Mouse (Mus musculus) embryonic facial prominence, embryonic 14.5 days (tissue): ENCODE data around the gene Macrod1. TPM values are rescaled to one million over a fixed set of nuclear protein-coding genes. Genes with fewer than 3 reads are reported as not detected.

ENCODE experiments used
- ATAC-seq: fragments of 200-750 bp; cut with Nextera tagmentation; 2 replicates; pipeline ENCODE4 v1.8.0; 2017; ENCODE audit warnings: low read depth, moderate number of reproducible peaks, moderate TSS enrichment
- DNase-seq: peaks from one replicate; pipeline ENCODE4 v3.0.0-alpha.2; 2015; ENCODE audit warnings: low spot score
- H3K27ac ChIP-seq: fragments of 300-500 bp; sonication (generic); replicated peaks from 2 replicates; pipeline ENCODE4 v1.5.1; 2014; ENCODE audit warnings: low read depth, mild to moderate bottlenecking, low read length, moderate library complexity
- H3K27me3 ChIP-seq: fragments of 300-500 bp; sonication (generic); replicated peaks from 2 replicates; pipeline ENCODE4 v1.6.1; 2014; ENCODE audit warnings: low read length; ENCODE audit not compliant: control insufficient read depth, insufficient read depth
- H3K36me3 ChIP-seq: fragments of 300-500 bp; sonication (generic); 2 replicates; pipeline ENCODE4 v1.6.1; 2014; ENCODE audit warnings: low read length, mixed read lengths; ENCODE audit not compliant: control insufficient read depth, insufficient read depth
- H3K4me1 ChIP-seq: fragments of 300-500 bp; sonication (generic); 2 replicates; pipeline ENCODE4 v1.6.1; 2014; ENCODE audit warnings: antibody characterized with exemption, low read length; ENCODE audit not compliant: control insufficient read depth, insufficient read depth
- H3K4me2 ChIP-seq: fragments of 300-500 bp; sonication (generic); 2 replicates; pipeline ENCODE4 v1.6.1; 2014; ENCODE audit warnings: low read depth, mild to moderate bottlenecking, low read length, moderate library complexity, mixed read lengths
- H3K4me3 ChIP-seq: fragments of 300-500 bp; sonication (generic); 2 replicates; pipeline ENCODE4 v1.5.1; 2014; ENCODE audit warnings: low read depth, mild to moderate bottlenecking, low read length
- H3K9ac ChIP-seq: fragments of 300-500 bp; sonication (generic); 2 replicates; pipeline ENCODE4 v1.6.1; 2014; ENCODE audit warnings: low read depth, mild to moderate bottlenecking, low read length, moderate library complexity, mixed read lengths
- H3K9me3 ChIP-seq: fragments of 300-500 bp; sonication (generic); 2 replicates; pipeline ENCODE4 v1.6.1; 2016; ENCODE audit warnings: low read length; ENCODE audit not compliant: control insufficient read depth
- WGBS: fragments of 180-500 bp; shearing (Covaris S2); extraction: QIAGEN DNeasy Blood & Tissue Kit; methylation state at CpG from one replicate; pipeline ENCODE4 v1.1.7; 2014; 5-methylcytosine and 5-hydroxymethylcytosine counted together
- polyA plus RNA-seq: library from polyadenylated mRNA; unstranded; fragments of >200 nt; fragmentation: Nextera tagmentation; extraction: Ambion mirVana; gene quantifications from 2 replicates; pipeline ENCODE4 v1.2.1, GENCODE M21; 2014

Macrod1 gene
- polyA plus RNA-seq, 1 experiment from 2014 or later, result 30.3 TPM

GRCm38 (mm10) chr19:7164820-7165323 lies 108.3 kb downstream of the Macrod1 start:
- WGBS, result 2% methylated on average over 30 of the region's 35 CpGs
- peak; percentile 26 for ATAC-seq

DNA sequence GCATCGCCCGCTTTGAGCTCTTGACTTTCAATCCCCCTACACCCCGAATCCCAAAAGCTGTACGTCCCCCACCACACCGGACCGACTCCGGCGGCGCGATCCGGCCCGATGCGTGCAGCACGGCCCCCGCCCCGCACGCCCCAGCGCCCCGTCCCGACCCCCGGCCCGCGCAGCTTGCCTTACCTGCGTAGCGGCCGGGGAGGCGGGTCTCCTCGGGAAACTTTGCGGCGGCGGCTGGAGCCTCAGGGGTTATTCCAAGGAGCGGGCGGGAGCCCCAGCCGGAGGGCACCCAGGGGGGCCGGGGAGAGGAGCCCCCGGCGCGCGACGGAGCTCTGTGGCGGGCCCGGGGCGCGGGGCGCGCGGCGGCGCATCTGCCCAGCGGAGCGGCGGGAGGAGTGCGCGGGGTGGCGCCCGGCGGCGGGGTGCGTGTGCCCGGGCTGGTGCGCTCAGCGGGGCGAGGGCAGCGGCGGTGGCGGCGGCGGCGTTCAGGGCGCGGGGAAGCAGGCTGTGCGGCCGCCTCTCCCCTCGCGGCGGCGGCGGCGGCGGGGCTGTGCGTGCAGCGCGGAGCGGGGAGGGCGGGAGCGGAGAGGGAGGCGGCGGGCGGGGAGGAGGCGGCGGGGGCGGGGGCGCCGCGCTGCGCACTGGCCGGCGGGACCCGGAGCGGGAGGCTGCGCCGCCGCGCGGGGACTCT lies 109.0 kb downstream of the Macrod1 start:
- WGBS, result 5% methylated on average over 13 of the region's 105 CpGs
- Histone ChIP-seq H3K27ac (0 out of 2 replicates have a peak overlapping the region, but pooled peaks have one; percentile 33), H3K27me3 (peaks cover 26% of the 10 kb centered on the region), H3K4me1 (peaks cover 14% of the 10 kb centered on the region), H3K4me2 (peak overlapping the region; percentile 98), H3K9ac (peak overlapping the region; percentile 81), H3K36me3 (no peaks in the 10 kb centered on the region), H3K9me3 (no peaks in the 10 kb centered on the region), H3K4me3 (peak overlapping the region; percentile 80)
- ATAC-seq (peak; percentile 30), DNase-seq (no peak)

More at GRCm38 (mm10) chr19:7164820-7165323, 108.3 kb downstream of the Macrod1 start:
- H3K4me1 ChIP-seq, result peaks cover 22% of the 10 kb centered on the region
- peaks cover 26% of the 10 kb centered on the region for H3K27me3 ChIP-seq
- peak; percentile 62 for DNase-seq
- H3K27ac ChIP-seq, result peak overlapping the region; percentile 33; the same call in 1 of the 2 replicates
- peak overlapping the region; percentile 98 for H3K4me2 ChIP-seq
- H3K36me3 ChIP-seq, result no peaks in the 10 kb centered on the region
- H3K4me3 ChIP-seq, result peak overlapping the region; percentile 80
- peak overlapping the region; percentile 81 for H3K9ac ChIP-seq
- no peaks in the 10 kb centered on the region for H3K9me3 ChIP-seq

DNA sequence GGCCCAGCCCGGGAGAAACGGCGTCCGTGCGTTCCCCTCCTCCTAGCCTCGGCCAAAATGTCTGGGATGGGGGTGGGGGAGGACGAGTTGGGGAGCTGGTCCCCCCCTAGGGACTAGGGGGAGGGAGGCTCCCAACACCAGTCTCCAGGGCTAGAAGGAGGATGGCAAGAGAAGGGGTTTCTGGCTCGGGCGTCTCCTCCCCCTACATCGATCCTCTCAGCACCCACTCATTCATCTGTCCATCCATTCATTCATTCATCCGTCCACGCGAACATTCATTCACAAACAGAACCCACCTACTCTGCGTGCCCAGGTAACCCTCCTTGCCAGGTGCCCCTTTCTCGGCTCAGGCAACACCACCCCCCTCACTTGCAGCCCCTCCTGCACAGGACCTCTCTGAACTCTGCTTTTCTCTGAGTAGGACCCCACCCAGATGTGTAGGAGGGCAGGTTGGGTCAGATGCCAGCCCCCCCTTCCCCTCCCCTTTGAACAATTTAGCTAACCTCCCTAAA lies 109.6 kb downstream of the Macrod1 start:
- DNase-seq (no peak), ATAC-seq (no peak; the same call in 1 of the 2 replicates)
- H3K4me3 ChIP-seq, result peak overlapping the region; percentile 80
- WGBS, result 5% methylated on average over 13 of the region's 15 CpGs
- peaks cover 13% of the 10 kb centered on the region for H3K4me1 ChIP-seq
- peaks cover 26% of the 10 kb centered on the region for H3K27me3 ChIP-seq
- peak overlapping the region; percentile 98 for H3K4me2 ChIP-seq
- no peak overlapping the region for H3K27ac ChIP-seq
- H3K36me3 ChIP-seq, result no peaks in the 10 kb centered on the region
- peak overlapping the region; percentile 81 for H3K9ac ChIP-seq
- no peaks in the 10 kb centered on the region for H3K9me3 ChIP-seq

- DNase-seq (no peak), ATAC-seq (no peak)
- H3K9me3 ChIP-seq, result no peaks in the 10 kb centered on the region
- H3K4me1 ChIP-seq, result peaks cover 18% of the 10 kb centered on the region
- no peaks in the 10 kb centered on the region for H3K36me3 ChIP-seq
- peaks cover 26% of the 10 kb centered on the region for H3K27me3 ChIP-seq
- H3K27ac ChIP-seq, result no peak overlapping the region
- no peak overlapping the region for H3K9ac ChIP-seq
- 7% methylated on average over 6 of the region's 6 CpGs for WGBS
- H3K4me2 ChIP-seq, result no peak overlapping the region
- no peak overlapping the region for H3K4me3 ChIP-seq
Measured at GRCm38 (mm10) chr19:7166767-7167166, 110.2 kb downstream of the Macrod1 start.

DNA sequence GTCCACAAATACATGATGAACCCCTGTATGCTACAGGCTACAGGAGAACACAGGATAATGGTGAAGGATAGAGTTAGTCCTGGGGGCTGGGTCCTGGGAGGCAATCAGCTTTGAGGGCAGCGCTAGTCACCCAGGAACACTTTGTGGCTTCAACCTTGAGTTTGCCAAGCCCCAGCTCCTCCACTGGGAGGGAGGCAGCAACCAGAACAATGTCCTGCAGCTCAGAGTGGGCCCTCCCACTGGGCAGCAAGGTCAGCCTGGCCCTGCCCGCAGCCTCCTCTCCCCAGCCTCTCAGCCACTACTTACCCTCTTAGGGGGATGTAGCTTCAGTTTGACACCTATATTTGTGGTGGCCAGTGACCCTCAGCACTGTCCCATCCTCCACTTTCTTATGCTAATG lies 111.8 kb downstream of the Macrod1 start:
- DNase-seq, result no peak
- Histone ChIP-seq H3K27ac (no peak overlapping the region), H3K4me2 (no peak overlapping the region), H3K9ac (no peak overlapping the region), H3K9me3 (no peaks in the 10 kb centered on the region), H3K27me3 (peaks cover 26% of the 10 kb centered on the region), H3K4me1 (peaks cover 27% of the 10 kb centered on the region), H3K4me3 (no peak overlapping the region), H3K36me3 (no peaks in the 10 kb centered on the region)
- 37% methylated on average over 2 of the region's 2 CpGs for WGBS
- no peak for ATAC-seq

DNA sequence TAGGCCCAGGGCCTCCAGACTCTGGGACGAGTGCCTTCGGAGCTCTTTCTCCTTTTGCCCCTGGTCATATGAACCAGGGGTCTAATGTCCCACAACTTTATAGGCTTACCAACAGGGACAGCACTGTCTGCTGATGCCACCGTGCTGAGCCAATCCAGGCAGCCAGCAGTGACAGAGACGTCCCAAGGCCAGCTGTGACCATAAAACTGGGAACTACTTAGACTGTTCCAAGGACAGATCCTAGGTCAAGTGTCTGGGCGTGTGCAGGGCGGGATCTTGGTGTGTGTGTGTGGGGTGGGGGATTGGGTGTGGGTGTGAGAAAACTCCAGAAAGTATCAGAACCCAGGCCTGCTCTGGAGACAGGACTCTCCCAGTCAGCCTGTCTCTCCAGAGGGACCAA lies 114.3 kb downstream of the Macrod1 start:
- peaks cover 20% of the 10 kb centered on the region for H3K4me1 ChIP-seq
- H3K27me3 ChIP-seq, result peaks cover 18% of the 10 kb centered on the region
- no peak overlapping the region for H3K9ac ChIP-seq
- 72% methylated on average over 6 of the region's 6 CpGs for WGBS
- no peak overlapping the region for H3K4me3 ChIP-seq
- no peak overlapping the region for H3K27ac ChIP-seq
- no peak for DNase-seq
- no peaks in the 10 kb centered on the region for H3K9me3 ChIP-seq
- H3K36me3 ChIP-seq, result no peaks in the 10 kb centered on the region
- ATAC-seq, result no peak
- H3K4me2 ChIP-seq, result no peak overlapping the region

- Histone ChIP-seq H3K36me3 (no peaks in the 10 kb centered on the region), H3K4me2 (no peak overlapping the region), H3K27me3 (peaks cover 14% of the 10 kb centered on the region), H3K9me3 (no peaks in the 10 kb centered on the region), H3K9ac (no peak overlapping the region), H3K27ac (no peak overlapping the region), H3K4me1 (peaks cover 25% of the 10 kb centered on the region), H3K4me3 (no peak overlapping the region)
- DNase-seq, result no peak
- 11% methylated on average over 8 of the region's 8 CpGs for WGBS
- ATAC-seq, result no peak
Measured at GRCm38 (mm10) chr19:7171447-7171846, 114.8 kb downstream of the Macrod1 start.

DNA sequence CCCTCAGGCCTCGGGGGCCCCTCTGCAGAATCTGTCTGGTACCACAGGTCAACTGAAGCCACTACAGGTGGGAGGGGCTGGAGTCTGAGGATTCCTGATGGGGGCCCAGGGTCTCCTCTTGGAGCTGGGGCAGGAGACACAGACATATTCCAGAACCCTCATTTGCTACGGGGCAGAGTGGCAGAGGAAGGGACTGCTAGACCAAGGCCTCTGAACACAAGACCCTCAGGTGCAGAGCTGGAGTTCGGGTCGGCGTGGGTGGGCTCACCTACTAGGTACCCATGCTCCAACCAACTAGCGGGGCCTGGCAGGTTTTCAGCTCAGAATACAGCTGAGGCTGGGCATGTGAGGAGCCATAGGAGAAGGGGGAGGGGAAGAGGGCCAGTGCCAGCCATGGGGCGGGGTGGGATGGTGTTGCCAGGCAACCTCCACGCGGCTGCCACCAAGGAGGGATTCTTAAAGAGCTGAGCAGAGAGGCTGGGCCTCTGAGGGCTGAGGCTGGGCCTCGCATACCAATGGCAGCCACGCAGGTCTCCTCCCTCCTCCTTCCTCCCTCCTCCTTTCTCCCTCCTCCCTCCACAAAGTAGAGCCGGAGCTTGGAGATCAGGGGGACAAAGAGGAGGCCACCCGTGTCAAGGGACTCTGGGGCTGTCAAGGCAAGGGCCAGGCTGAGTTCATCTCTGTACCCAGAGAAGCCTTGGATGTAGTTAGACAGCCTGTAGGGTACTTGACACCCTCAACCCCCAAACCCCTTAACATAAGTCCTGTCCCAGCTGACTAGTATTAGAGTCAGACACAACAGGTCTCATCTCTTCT lies 115.6 kb downstream of the Macrod1 start:
- WGBS, result 24% methylated on average over 11 of the region's 13 CpGs
- no peak overlapping the region for H3K4me3 ChIP-seq
- 0 out of 2 replicates have a peak overlapping the region, but pooled peaks have one; percentile 7 for H3K27ac ChIP-seq
- H3K4me1 ChIP-seq, result peaks cover 27% of the 10 kb centered on the region
- H3K9me3 ChIP-seq, result no peaks in the 10 kb centered on the region
- no peaks in the 10 kb centered on the region for H3K36me3 ChIP-seq
- peak; percentile 93 for ATAC-seq
- H3K4me2 ChIP-seq, result no peak overlapping the region
- DNase-seq, result peak; percentile 92
- H3K27me3 ChIP-seq, result peaks cover 6% of the 10 kb centered on the region; the same call in 1 of the 2 replicates
- no peak overlapping the region for H3K9ac ChIP-seq
